Mouse (Mus musculus) Patski (cell line): Measurements from ENCODE around the gene Gm49380. TPM values are rescaled to one million over a fixed set of nuclear protein-coding genes. Genes with fewer than 3 reads are reported as not detected.

Experiments
- ATAC-seq: fragments of 100-300 bp; one replicate; pipeline ENCODE4 v1.8.0; 2021
- CTCF ChIA-PET: fragments of 350-600 bp; sonication (Branson Sonifier 250); formaldehyde crosslinking; loops from one replicate; lab custom pipeline; 2022; ENCODE audit warnings: inconsistent platforms; lab: Charles Lee
- POLR2A ChIA-PET: fragments of 350-600 bp; sonication (Branson Sonifier 250); formaldehyde crosslinking; loops from one replicate; lab custom pipeline; 2022; ENCODE audit warnings: antibody characterized with exemption, inconsistent platforms; lab: Charles Lee
- DNase-seq: peaks from one replicate; pipeline ENCODE4 v3.0.0-alpha.2; 2011; ENCODE audit warnings: low read depth, low spot score
- H3K27me3 ChIP-seq: fragments of 371-371 bp; one replicate; pipeline ENCODE4 v1.5.1; 2021
- CTCF ChIP-seq: fragments of 100-300 bp; IDR thresholded peaks from one replicate; pipeline ENCODE4 v1.5.1; 2021
- in situ Hi-C: fragments of 300-500 bp; cut with MboI; formaldehyde crosslinking; loops from 3 replicates; pipeline ENCODE4 v1.11.1; 2018; ENCODE audit warnings: low pct_unique_long_range_greater_than_20kb, mixed read lengths
- polyA plus RNA-seq: library from polyadenylated mRNA; unstranded; gene quantifications from one replicate; pipeline ENCODE4 v1.2.3, GENCODE M21; 2021

Gm49380 gene
- polyA plus RNA-seq, 1 experiment from 2014 or later: 0.08 TPM

- no peak for TF ChIP-seq CTCF
- DNase-seq (no peak), ATAC-seq (no peak)
- ChIA-PET POLR2A (interaction anchor here (1.0 kb wide), 1 partner anchor 11 kb away, joined by 3 read pairs; no protein-coding TSS in a partner anchor), CTCF (interaction anchor here (0.9 to 5.2 kb wide), 5 partner anchors 9 to 36 kb away, joined by 3 to 24 read pairs (median 6); partner anchors contain the start of genes Gm49380, Rnf26 and Usp2)
- in situ Hi-C loops: no loop called here
- no peaks in the 10 kb centered on the region for H3K27me3 ChIP-seq
Measured at GRCm38 (mm10) chr9:44077266-44077910, 35.9 kb downstream of the Gm49380 start.

- no peaks in the 10 kb centered on the region for H3K27me3 ChIP-seq
- peak; percentile 82 for DNase-seq
- ATAC-seq: peak; percentile 58
- in situ Hi-C loops: no loop called here
- CTCF ChIA-PET: interaction anchor here (0.9 to 5.2 kb wide), 5 partner anchors 10 to 37 kb away, joined by 3 to 24 read pairs (median 6); partner anchors contain the start of genes Gm49380, Rnf26 and Usp2
- TF ChIP-seq CTCF: no peak
- POLR2A ChIA-PET: interaction anchor here (0.6 to 1.0 kb wide), 2 partner anchors 11 to 230 kb away, joined by 3 read pairs; no protein-coding TSS in a partner anchor
Measured at GRCm38 (mm10) chr9:44076764-44077120, 36.6 kb downstream of the Gm49380 start.

- no peaks in the 10 kb centered on the region for H3K27me3 ChIP-seq
- ChIA-PET POLR2A (interaction anchor here (0.6 kb wide), 1 partner anchor 231 kb away, joined by 3 read pairs; no protein-coding TSS in a partner anchor), CTCF (interaction anchor here (2.1 to 5.2 kb wide), 2 partner anchors 9 to 19 kb away, joined by 9 to 24 read pairs; partner anchors contain the start of gene Usp2)
- DNase-seq (no peak), ATAC-seq (no peak)
- in situ Hi-C loops: no loop called here
- no peak for TF ChIP-seq CTCF
Measured at GRCm38 (mm10) chr9:44075996-44076763, 37.1 kb downstream of the Gm49380 start.

GRCm38 (mm10) chr9:44075276-44075995, 37.9 kb downstream of the Gm49380 start:
- POLR2A ChIA-PET: no interaction called here
- ATAC-seq (no peak), DNase-seq (no peak)
- H3K27me3 ChIP-seq: no peaks in the 10 kb centered on the region
- no peak for TF ChIP-seq CTCF
- in situ Hi-C loops: no loop called here
- CTCF ChIA-PET: interaction anchor here (1.1 to 5.2 kb wide), 4 partner anchors 8 to 195 kb away, joined by 3 to 24 read pairs (median 7); partner anchors contain the start of gene Usp2

GRCm38 (mm10) chr9:44074395-44075275, 38.7 kb downstream of the Gm49380 start:
- ChIA-PET POLR2A (no interaction called here), CTCF (interaction anchor here (1.1 to 5.2 kb wide), 3 partner anchors 20 to 196 kb away, joined by 3 to 24 read pairs (median 5); no protein-coding TSS in a partner anchor)
- ATAC-seq: no peak
- no peaks in the 10 kb centered on the region for H3K27me3 ChIP-seq
- no peak for DNase-seq
- no peak for TF ChIP-seq CTCF
- in situ Hi-C loops: no loop called here

- TF ChIP-seq CTCF: no peak
- no peaks in the 10 kb centered on the region for H3K27me3 ChIP-seq
- in situ Hi-C loops: no loop called here
- ATAC-seq: no peak
- ChIA-PET CTCF (no interaction called here), POLR2A (no interaction called here)
- no peak for DNase-seq
Measured at GRCm38 (mm10) chr9:44073115-44073514, 40.2 kb downstream of the Gm49380 start.

GRCm38 (mm10) chr9:44072599-44072915, 40.7 kb downstream of the Gm49380 start:
- TF ChIP-seq CTCF: no peak
- no peak for DNase-seq
- CTCF ChIA-PET: no interaction called here
- in situ Hi-C loops: no loop called here
- ATAC-seq: no peak
- POLR2A ChIA-PET: no interaction called here
- H3K27me3 ChIP-seq: no peaks in the 10 kb centered on the region

GRCm38 (mm10) chr9:44071914-44072598, 41.2 kb downstream of the Gm49380 start:
- CTCF ChIA-PET: no interaction called here
- ATAC-seq (no peak), DNase-seq (no peak)
- POLR2A ChIA-PET: interaction anchor here (0.7 kb wide), 1 partner anchor 34 kb away, joined by 3 read pairs; no protein-coding TSS in a partner anchor
- no peaks in the 10 kb centered on the region for H3K27me3 ChIP-seq
- in situ Hi-C loops: no loop called here
- no peak for TF ChIP-seq CTCF

- ATAC-seq (no peak), DNase-seq (no peak)
- in situ Hi-C loops: no loop called here
- TF ChIP-seq CTCF: no peak
- POLR2A ChIA-PET: interaction anchor here (1.5 kb wide), 1 partner anchor 17 kb away, joined by 5 read pairs; no protein-coding TSS in a partner anchor
- CTCF ChIA-PET: interaction anchor here (0.8 to 0.9 kb wide), 2 partner anchors 23 to 29 kb away, joined by 3 to 4 read pairs; no protein-coding TSS in a partner anchor
- H3K27me3 ChIP-seq: no peaks in the 10 kb centered on the region
Measured at GRCm38 (mm10) chr9:44070844-44071231, 42.5 kb downstream of the Gm49380 start.
